10 mouse cellular contexts compared by ENCODE assay signal in the genomic region with DNA sequence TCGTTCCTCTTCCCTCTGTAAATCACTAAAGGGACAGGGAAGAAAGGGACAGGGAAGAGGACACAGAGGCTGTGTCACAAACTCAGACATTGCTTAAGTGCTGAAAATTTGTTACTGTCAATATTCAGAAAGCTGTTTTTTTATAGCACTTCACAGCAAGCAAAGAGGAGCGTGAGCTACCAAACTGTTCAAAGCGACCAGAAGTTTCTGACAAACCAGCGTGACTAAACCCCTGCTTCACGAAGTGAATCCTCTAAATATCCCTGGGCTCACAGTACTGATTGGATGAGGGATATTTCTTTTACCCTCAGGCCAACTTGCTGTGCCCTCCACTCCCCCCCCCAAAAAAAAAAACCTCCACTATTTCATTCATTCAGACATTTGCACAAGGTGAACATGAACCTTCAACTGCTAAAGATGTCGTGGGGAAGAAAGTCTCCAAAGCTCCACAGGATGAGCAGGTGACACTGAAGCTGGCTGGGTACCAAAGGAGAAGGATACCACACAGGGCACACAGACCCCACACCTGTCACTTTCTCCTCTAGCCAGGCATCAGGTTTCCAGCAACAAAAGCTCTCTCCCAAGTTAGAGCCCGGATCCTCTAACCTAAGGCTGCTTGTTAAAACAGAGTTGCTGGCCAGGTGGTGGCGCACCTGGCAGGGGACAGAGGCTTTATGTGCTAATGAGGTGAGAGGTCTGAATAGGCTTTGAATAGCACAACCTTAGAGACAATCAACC. TPM values are rescaled to one million over a fixed set of nuclear protein-coding genes. Genes with fewer than 3 reads are reported as not detected.
DNase-seq lines count a peak whose midpoint lies in the region; ATAC-seq and TF ChIP-seq lines count a peak whose summit lies in the region.
"Had no signal": no experiment of that assay in that cellular context is flagged by ENCODE, and none has a peak within 500 bp of the region (broad histone marks: within the 10 kb centered on the region; RNA-seq: fewer than 3 reads in every experiment).

No protein-coding gene starts in this region.

- no peak for TF ChIP-seq POLR2A in bone marrow, adult 2 months (IDR thresholded peaks at IDR 0.05; ENCODE audit: borderline replicate concordance, control insufficient read depth, low read depth, low read length)

- peaks cover 10% of the 10 kb centered on the region; the same call in 1 of the 2 replicates for H3K4me1 ChIP-seq in midbrain, embryonic 11.5 days (ENCODE audit: control insufficient read depth, insufficient read depth, low read length)
- H3K4me1 ChIP-seq in midbrain, embryonic 10.5 days, result peaks cover 44% of the 10 kb centered on the region
- no peaks in the 10 kb centered on the region for H3K4me1 ChIP-seq in bone marrow, adult 2 months (ENCODE audit: control insufficient read depth, insufficient read depth, low read length)
- peaks cover 16% of the 10 kb centered on the region; the same call in 1 of the 2 replicates for H3K4me1 ChIP-seq in lung, embryonic 14.5 days (ENCODE audit: insufficient read depth)

- peak; percentile 48; the same call in 1 of the 2 replicates for TF ChIP-seq CTCF in bone marrow, adult 2 months (IDR thresholded peaks at IDR 0.05; ENCODE audit: control insufficient read depth, insufficient read depth, low read length)
- peak; percentile 36; the same call in 1 of the 2 replicates for TF ChIP-seq CTCF in lung, embryonic 14.5 days (IDR thresholded peaks at IDR 0.05; ENCODE audit: low read depth)

- peak; percentile 75 for DNase-seq in midbrain, embryonic 11.5 days (ENCODE audit: low spot score, missing footprints)
- no peak for DNase-seq in midbrain, embryonic 10.5 days (ENCODE audit: low spot score)
- peak; percentile 58 for DNase-seq in induced T-regulatory cell, adult 2 months (ENCODE audit: low read depth)
- DNase-seq in lung, embryonic 14.5 days, result peak; percentile 51
- peak; percentile 73 for DNase-seq in thymus, postnatal 4 days
- no peak for DNase-seq in frontal cortex, postnatal 10 days (ENCODE audit: low spot score in 2 of 2)

- no peak overlapping the region for H3K9ac ChIP-seq in midbrain, embryonic 11.5 days (ENCODE audit: low read length)
- no peak overlapping the region for H3K9ac ChIP-seq in lung, embryonic 14.5 days
- H3K9ac ChIP-seq: neural tube, embryonic 13.5 days had no signal

- H3K27me3 ChIP-seq in midbrain, embryonic 11.5 days (ENCODE audit: control insufficient read depth, insufficient read depth, low read length), result no peaks in the 10 kb centered on the region
- H3K27me3 ChIP-seq in midbrain, embryonic 10.5 days (ENCODE audit: low read depth, poor library complexity, severe bottlenecking), result no peaks in the 10 kb centered on the region
- H3K27me3 ChIP-seq in lung, embryonic 14.5 days (ENCODE audit: insufficient read depth, low read length), result no peaks in the 10 kb centered on the region
- H3K27me3 ChIP-seq: neural tube, embryonic 13.5 days had no signal

- 36% methylated on average over 8 of the region's 8 CpGs for WGBS in midbrain, embryonic 11.5 days
- WGBS in midbrain, embryonic 10.5 days, result 41% methylated on average over 8 of the region's 8 CpGs
- WGBS in bone marrow, adult 2 months, result 69% methylated on average over 8 of the region's 8 CpGs
- whole genome bisulfite sequencing in lung, embryonic 14.5 days, result 50% methylated on average over 8 of the region's 8 CpGs

- H3K4me3 ChIP-seq in midbrain, embryonic 11.5 days (ENCODE audit: low read depth, low read length), result no peak overlapping the region
- H3K4me3 ChIP-seq in midbrain, embryonic 10.5 days, result no peak overlapping the region
- H3K4me3 ChIP-seq in bone marrow, adult 2 months (replicated peaks; ENCODE audit: control insufficient read depth, low read depth, low read length), result no peak overlapping the region
- no peak overlapping the region for H3K4me3 ChIP-seq in lung, embryonic 14.5 days (ENCODE audit: low read depth, low read length)
- H3K4me3 ChIP-seq: erythroblast, embryonic 14.5 days; neural tube, embryonic 13.5 days had no signal

- no peak overlapping the region for H3K4me2 ChIP-seq in midbrain, embryonic 11.5 days
- H3K4me2 ChIP-seq in lung, embryonic 14.5 days, result no peak overlapping the region
- H3K4me2 ChIP-seq: neural tube, embryonic 13.5 days had no signal

- no peaks in the 10 kb centered on the region for H3K9me3 ChIP-seq in midbrain, embryonic 11.5 days (ENCODE audit: control insufficient read depth, low read length)
- no peaks in the 10 kb centered on the region for H3K9me3 ChIP-seq in midbrain, embryonic 10.5 days (replicated peaks)
- no peaks in the 10 kb centered on the region for H3K9me3 ChIP-seq in lung, embryonic 14.5 days (ENCODE audit: low read depth, low read length)
- H3K9me3 ChIP-seq: neural tube, embryonic 13.5 days had no signal

- no peak for ATAC-seq in midbrain, embryonic 11.5 days (ENCODE audit: low FRiP score)
- no peak for ATAC-seq in lung, embryonic 14.5 days (ENCODE audit: insufficient read depth)
- no peak for ATAC-seq in erythroblast, adult 5-6 weeks (replicated peaks; ENCODE audit: low FRiP score, poor library complexity, severe bottlenecking)

- no peaks in the 10 kb centered on the region for H3K36me3 ChIP-seq in midbrain, embryonic 11.5 days (ENCODE audit: control insufficient read depth, insufficient read depth, low read length)
- H3K36me3 ChIP-seq in midbrain, embryonic 10.5 days, result no peaks in the 10 kb centered on the region
- H3K36me3 ChIP-seq in lung, embryonic 14.5 days (ENCODE audit: insufficient read depth), result no peaks in the 10 kb centered on the region
- H3K36me3 ChIP-seq: neural tube, embryonic 13.5 days had no signal

- H3K27ac ChIP-seq in midbrain, embryonic 11.5 days (ENCODE audit: low read depth, low read length), result no peak overlapping the region
- H3K27ac ChIP-seq in midbrain, embryonic 10.5 days (replicated peaks), result no peak overlapping the region
- H3K27ac ChIP-seq in bone marrow, adult 2 months (ENCODE audit: control insufficient read depth, insufficient read depth, low read depth, low read length, poor library complexity), result no peak overlapping the region
- 0 out of 2 replicates have a peak overlapping the region, but pooled peaks have one; percentile 64 for H3K27ac ChIP-seq in lung, embryonic 14.5 days (ENCODE audit: low read depth)

RNA-seq across cellular contexts. Expression of a gene that starts 16.2 kb away (rescaled TPM):
- polyA plus RNA-seq in midbrain, embryonic 11.5 days (2014; fragmentation: Nextera tagmentation; extraction: Ambion mirVana), result 23.7 and 25.7 TPM in 2 replicates
- 24.1 and 26.7 TPM in 2 replicates for polyA plus RNA-seq in midbrain, embryonic 10.5 days (2016; fragmentation: Nextera tagmentation; extraction: Ambion mirVana)
- 11.0 and 13.3 TPM in 2 replicates for polyA plus RNA-seq in bone marrow, adult 2 months (2011; ENCODE audit: insufficient read depth, insufficient read length, low replicate concordance, missing spikeins)
- 33.8 and 35.0 TPM in 2 replicates for polyA plus RNA-seq in lung, embryonic 14.5 days (2014; fragmentation: Nextera tagmentation; extraction: Ambion mirVana)
- 15.8 and 25.7 TPM in 2 replicates for total RNA-seq in erythroblast, adult 5-6 weeks (2015; ENCODE audit: low replicate concordance)
- 16.0 and 21.0 TPM in 2 replicates for total RNA-seq in erythroblast, adult 5-6 weeks (2017; ENCODE audit: low replicate concordance)

RNA-seq across cellular contexts. Expression of a gene that starts 33.3 kb away (rescaled TPM):
- 0.11 TPM in 1 of 2 replicates, not detected in the other for polyA plus RNA-seq in midbrain, embryonic 11.5 days (2014; fragmentation: Nextera tagmentation; extraction: Ambion mirVana)
- 0.06 TPM in 1 of 2 replicates, not detected in the other for polyA plus RNA-seq in midbrain, embryonic 10.5 days (2016; fragmentation: Nextera tagmentation; extraction: Ambion mirVana)
- polyA plus RNA-seq in bone marrow, adult 2 months (2011; ENCODE audit: insufficient read depth, insufficient read length, low replicate concordance, missing spikeins), result not detected in 2 replicates
- 0.12 and 0.59 TPM in 2 replicates for polyA plus RNA-seq in lung, embryonic 14.5 days (2014; fragmentation: Nextera tagmentation; extraction: Ambion mirVana)
- total RNA-seq in erythroblast, adult 5-6 weeks (2015; ENCODE audit: low replicate concordance), result not detected in 2 replicates
- total RNA-seq in erythroblast, adult 5-6 weeks (2017; ENCODE audit: low replicate concordance), result 0.14 and 1.4 TPM in 2 replicates
- polyA plus RNA-seq: erythroblast, embryonic 14.5 days; neural tube, embryonic 13.5 days had no signal

RNA-seq across cellular contexts. Expression of a gene that starts 55.0 kb away (rescaled TPM):
- 61.1 and 74.3 TPM in 2 replicates for polyA plus RNA-seq in midbrain, embryonic 11.5 days (2014; fragmentation: Nextera tagmentation; extraction: Ambion mirVana)
- 67.2 and 68.3 TPM in 2 replicates for polyA plus RNA-seq in midbrain, embryonic 10.5 days (2016; fragmentation: Nextera tagmentation; extraction: Ambion mirVana)
- polyA plus RNA-seq in bone marrow, adult 2 months (2011; ENCODE audit: insufficient read depth, insufficient read length, low replicate concordance, missing spikeins), result 160 and 184 TPM in 2 replicates
- 65.8 and 72.0 TPM in 2 replicates for polyA plus RNA-seq in lung, embryonic 14.5 days (2014; fragmentation: Nextera tagmentation; extraction: Ambion mirVana)
- total RNA-seq in erythroblast, adult 5-6 weeks (2015; ENCODE audit: low replicate concordance), result 51.4 and 52.3 TPM in 2 replicates
- 128 and 134 TPM in 2 replicates for total RNA-seq in erythroblast, adult 5-6 weeks (2017; ENCODE audit: low replicate concordance)

Comparison
In these comparisons a context has a peak if more than half of its experiments do, and no peak if none do; other contexts are left out.
1. DNase-seq: peak in midbrain, embryonic 11.5 days (single experiment), induced T-regulatory cell, adult 2 months (single experiment), lung, embryonic 14.5 days (single experiment) and thymus, postnatal 4 days (single experiment); none in midbrain, embryonic 10.5 days (single experiment) and frontal cortex, postnatal 10 days (0 of 2).